In the genomic region with DNA sequence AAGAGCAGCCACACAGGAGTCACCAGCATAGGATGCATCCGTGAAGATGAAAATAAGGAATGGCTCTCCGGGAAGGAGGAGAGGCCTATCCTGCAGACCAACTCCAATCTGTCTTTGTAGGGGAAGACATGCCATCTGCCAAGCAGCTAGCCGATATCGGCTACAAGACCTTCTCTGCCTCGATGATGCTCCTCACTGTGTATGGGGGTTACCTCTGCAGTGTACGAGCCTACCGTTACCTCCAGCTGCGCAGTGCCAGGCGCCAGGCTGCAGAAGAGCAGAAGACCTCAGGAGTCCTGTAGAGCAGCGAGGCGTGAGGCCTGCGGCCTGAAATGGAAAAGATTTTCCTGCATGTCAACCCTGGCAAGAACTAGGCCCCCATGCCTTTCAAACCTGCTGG, we compare ENCODE assay signal across 27 mouse cellular contexts. TPM values are rescaled to one million over a fixed set of nuclear protein-coding genes. Genes with fewer than 3 reads are reported as not detected.
"Had no signal": no experiment of that assay in that cellular context is flagged by ENCODE, and none has a peak within 500 bp of the region (broad histone marks: within the 10 kb centered on the region; RNA-seq: fewer than 3 reads in every experiment).

No protein-coding gene starts in this region.

- H3K4me2 ChIP-seq: lung, embryonic 15.5 days; midbrain, embryonic 12.5 days; neural tube, embryonic 15.5 days had no signal

- H3K9ac ChIP-seq: liver, postnatal 0 days; lung, embryonic 15.5 days; midbrain, embryonic 12.5 days; neural tube, embryonic 13.5 days; neural tube, embryonic 15.5 days had no signal

- ATAC-seq: liver, postnatal 0 days; lung, postnatal 0 days; midbrain, embryonic 16.5 days had no signal

- H3K4me3 ChIP-seq: lung, embryonic 15.5 days; megakaryocyte, embryonic 14.5 days; midbrain, embryonic 12.5 days; neural tube, embryonic 13.5 days; neural tube, embryonic 15.5 days had no signal

- H3K27ac ChIP-seq: lung, embryonic 15.5 days; macrophage; midbrain, embryonic 12.5 days; neural tube, embryonic 13.5 days; neural tube, embryonic 15.5 days had no signal

- H3K27me3 ChIP-seq: lung, embryonic 15.5 days; megakaryocyte, embryonic 14.5 days; midbrain, embryonic 12.5 days; neural tube, embryonic 13.5 days; neural tube, embryonic 15.5 days had no signal

- DNase-seq: liver, postnatal 0 days; lung, adult 2 months; lung, postnatal 14 days; lung, postnatal 36 days; midbrain, embryonic 14.5 days; retina, postnatal 1 day; right cerebral cortex, adult 18-20 months; right cerebral cortex, postnatal 25 days; right cerebral cortex, postnatal 4 days; spleen, adult 18-20 months; thymus, adult 18-20 months; thymus, postnatal 14 days; thymus, postnatal 36 days had no signal

- H3K9me3 ChIP-seq: lung, embryonic 15.5 days; megakaryocyte, embryonic 14.5 days; neural tube, embryonic 13.5 days; neural tube, embryonic 15.5 days had no signal

RNA-seq across cellular contexts. Expression of a gene that starts 22.2 kb away (rescaled TPM):
- total RNA-seq: megakaryocyte progenitor cell, adult 5-6 weeks; monocyte, adult 5-6 weeks had no signal
- polyA plus RNA-seq: lung, adult 2 months; lung, embryonic 15.5 days; macrophage; midbrain, embryonic 12.5 days; midbrain, embryonic 14.5 days; midbrain, embryonic 16.5 days; neural tube, embryonic 11.5 days; neural tube, embryonic 13.5 days; neural tube, embryonic 15.5 days; stomach, embryonic 14.5 days; stomach, embryonic 16.5 days; thymus, postnatal 0 days had no signal
